Mouse (Mus musculus) heart, adult 2 months (tissue): Measurements from ENCODE around the gene Mok. TPM values are rescaled to one million over a fixed set of nuclear protein-coding genes. Genes with fewer than 3 reads are reported as not detected.

Experiments used
- DNase-seq, 2 experiments: peaks; one replicate each; pipeline ENCODE4 v3.0.0; 2021
- H3K27ac ChIP-seq: fragments of 200-600 bp; 2 replicates; pipeline ENCODE4 v1.8.1; 2022
- H3K27me3 ChIP-seq: fragments of 200-500 bp; 2 replicates; pipeline ENCODE4 v1.6.1; 2012; ENCODE audit warnings: mild to moderate bottlenecking, low read length, inconsistent platforms, mixed read lengths; ENCODE audit not compliant: control insufficient read depth, insufficient read depth
- H3K36me3 ChIP-seq: fragments of 200-500 bp; 2 replicates; pipeline ENCODE4 v1.6.1; 2012; ENCODE audit warnings: low read length, inconsistent platforms; ENCODE audit not compliant: control insufficient read depth, insufficient read depth
- H3K4me1 ChIP-seq: fragments of 200-500 bp; 2 replicates; pipeline ENCODE4 v1.6.1; 2011; ENCODE audit warnings: low read length; ENCODE audit not compliant: control insufficient read depth, insufficient read depth
- H3K4me3 ChIP-seq: fragments of 200-600 bp; 2 replicates; pipeline ENCODE4 v1.8.1; 2022
- H3K79me2 ChIP-seq: fragments of 200-500 bp; replicated peaks from 2 replicates; pipeline ENCODE4 v1.6.1; 2012; ENCODE audit warnings: mild to moderate bottlenecking, inconsistent platforms, low read length, moderate library complexity, mixed read lengths; ENCODE audit not compliant: control insufficient read depth, insufficient read depth
- H3K9ac ChIP-seq: fragments of 200-500 bp; 2 replicates; pipeline ENCODE4 v1.6.1; 2012; ENCODE audit warnings: low read depth, mild to moderate bottlenecking, control low read depth, inconsistent platforms, low read length, mixed read lengths
- CTCF ChIP-seq: fragments of 200-600 bp; IDR thresholded peaks from 2 replicates; pipeline ENCODE4 v1.8.1; 2022; ENCODE audit warnings: antibody characterized with exemption, mild to moderate bottlenecking, moderate library complexity
- EP300 ChIP-seq: fragments of 200-500 bp; IDR thresholded peaks from 2 replicates; pipeline ENCODE4 v1.6.1; 2011; ENCODE audit warnings: low read depth, low read length, control low read depth; ENCODE audit not compliant: insufficient read depth
- POLR2A ChIP-seq: fragments of 200-500 bp; IDR thresholded peaks from 2 replicates; pipeline ENCODE4 v1.6.1; 2011; ENCODE audit warnings: mild to moderate bottlenecking, low read depth, low read length, control low read depth; ENCODE audit not compliant: insufficient read depth
- WGBS: fragments of 180-500 bp; shearing (Covaris S2); methylation state at CpG from one replicate; pipeline ENCODE4 v1.1.7; 2018; 5-methylcytosine and 5-hydroxymethylcytosine counted together
- intact Hi-C: fragments of 180-260 bp; cut with DNase I; formaldehyde crosslinking; loops from one replicate; pipeline ENCODE4 v1.15.1; 2025
- polyA plus RNA-seq: library from polyadenylated mRNA; depleted of rRNA; stranded (reverse); fragments of >200 nt; gene quantifications from 2 replicates; pipeline ENCODE4 v1.2.3, GENCODE M21; 2012
- total RNA-seq, 2 experiments: library from RNA; stranded (reverse); gene quantifications; 2 replicates each; pipeline ENCODE4 v1.2.3; 2021

Gene Mok
- total and polyA plus RNA-seq, 3 experiments: 0.36 to 1.1 (median 0.86) TPM

GRCm38 (mm10) chr12:110790580-110790979 lies 50.2 kb downstream of the Mok start:
- intact Hi-C loops: no loop called here
- no peaks in the 10 kb centered on the region for H3K27me3 ChIP-seq
- H3K36me3 ChIP-seq: no peaks in the 10 kb centered on the region
- no peaks in the 10 kb centered on the region for H3K4me1 ChIP-seq
- H3K4me3 ChIP-seq: no peak overlapping the region
- no peak for DNase-seq
- H3K9ac ChIP-seq: no peak overlapping the region
- peaks cover 6% of the 10 kb centered on the region for H3K79me2 ChIP-seq
- no peak overlapping the region for H3K27ac ChIP-seq
- TF ChIP-seq EP300 (no peak), CTCF (no peak), POLR2A (no peak)
- WGBS: 92% methylated on average over 4 of the region's 4 CpGs

GRCm38 (mm10) chr12:110786243-110786642 lies 54.5 kb downstream of the Mok start:
- intact Hi-C loops: no loop called here
- TF ChIP-seq CTCF: no peak
- no peak for TF ChIP-seq POLR2A
- no peak for TF ChIP-seq EP300
- DNase-seq: no peak
- Histone ChIP-seq H3K27me3 (no peaks in the 10 kb centered on the region), H3K4me1 (no peaks in the 10 kb centered on the region), H3K4me3 (no peak overlapping the region), H3K27ac (no peak overlapping the region), H3K36me3 (no peaks in the 10 kb centered on the region), H3K9ac (no peak overlapping the region), H3K79me2 (peaks cover 6% of the 10 kb centered on the region)
- 60% methylated on average over 4 of the region's 4 CpGs for WGBS

- Histone ChIP-seq H3K79me2 (peaks cover 4% of the 10 kb centered on the region), H3K4me1 (no peaks in the 10 kb centered on the region), H3K9ac (no peak overlapping the region), H3K27me3 (no peaks in the 10 kb centered on the region), H3K36me3 (no peaks in the 10 kb centered on the region), H3K27ac (no peak overlapping the region), H3K4me3 (no peak overlapping the region)
- WGBS: 86% methylated on average over 2 of the region's 2 CpGs
- TF ChIP-seq CTCF (no peak), EP300 (no peak), POLR2A (no peak)
- intact Hi-C loops: no loop called here
- no peak for DNase-seq
These were observed 56.5 kb downstream of the Mok start for GRCm38 (mm10) chr12:110784211-110784610.

GRCm38 (mm10) chr12:110782278-110782677 lies 58.5 kb downstream of the Mok start:
- H3K4me3 ChIP-seq: no peak overlapping the region
- H3K79me2 ChIP-seq: peaks cover 3% of the 10 kb centered on the region
- no peak for DNase-seq
- H3K27me3 ChIP-seq: no peaks in the 10 kb centered on the region
- no peak overlapping the region for H3K9ac ChIP-seq
- intact Hi-C loops: no loop called here
- no peaks in the 10 kb centered on the region for H3K36me3 ChIP-seq
- WGBS: 79% methylated on average over 1 of the region's 1 CpGs
- H3K27ac ChIP-seq: no peak overlapping the region
- H3K4me1 ChIP-seq: no peaks in the 10 kb centered on the region; the same call in 1 of the 2 replicates
- TF ChIP-seq CTCF (no peak), EP300 (no peak), POLR2A (no peak)

- H3K27ac ChIP-seq: no peak overlapping the region
- peaks cover 3% of the 10 kb centered on the region for H3K79me2 ChIP-seq
- H3K9ac ChIP-seq: no peak overlapping the region
- H3K27me3 ChIP-seq: no peaks in the 10 kb centered on the region
- intact Hi-C loops: no loop called here
- no peaks in the 10 kb centered on the region for H3K36me3 ChIP-seq
- H3K4me1 ChIP-seq: no peaks in the 10 kb centered on the region; the same call in 1 of the 2 replicates
- 82% methylated on average over 8 of the region's 8 CpGs for WGBS
- H3K4me3 ChIP-seq: no peak overlapping the region
- DNase-seq: no peak
- TF ChIP-seq POLR2A: no peak
- TF ChIP-seq EP300: no peak
- no peak for TF ChIP-seq CTCF
These were observed 59.6 kb downstream of the Mok start for GRCm38 (mm10) chr12:110781181-110781580.

- Histone ChIP-seq H3K4me1 (peaks cover 4% of the 10 kb centered on the region), H3K4me3 (no peak overlapping the region), H3K79me2 (peaks cover 3% of the 10 kb centered on the region), H3K36me3 (no peaks in the 10 kb centered on the region), H3K27me3 (no peaks in the 10 kb centered on the region), H3K9ac (no peak overlapping the region), H3K27ac (no peak overlapping the region)
- TF ChIP-seq POLR2A (no peak), CTCF (no peak), EP300 (no peak)
- DNase-seq: no peak
- intact Hi-C loops: no loop called here
- 79% methylated on average over 7 of the region's 7 CpGs for WGBS
These were observed 61.4 kb downstream of the Mok start for GRCm38 (mm10) chr12:110779296-110779695.

- H3K4me1 ChIP-seq: peaks cover 4% of the 10 kb centered on the region
- no peak overlapping the region for H3K27ac ChIP-seq
- no peaks in the 10 kb centered on the region for H3K36me3 ChIP-seq
- WGBS: 85% methylated on average over 5 of the region's 5 CpGs
- H3K9ac ChIP-seq: no peak overlapping the region
- intact Hi-C loops: no loop called here
- H3K79me2 ChIP-seq: peaks cover 3% of the 10 kb centered on the region
- TF ChIP-seq POLR2A: no peak
- TF ChIP-seq CTCF: no peak
- no peak for TF ChIP-seq EP300
- DNase-seq: no peak
- H3K4me3 ChIP-seq: no peak overlapping the region
- no peaks in the 10 kb centered on the region for H3K27me3 ChIP-seq
These were observed 62.9 kb downstream of the Mok start for GRCm38 (mm10) chr12:110777853-110778252.
